Comparison of ENCODE assay signal across 30 mouse cellular contexts in the genomic region with DNA sequence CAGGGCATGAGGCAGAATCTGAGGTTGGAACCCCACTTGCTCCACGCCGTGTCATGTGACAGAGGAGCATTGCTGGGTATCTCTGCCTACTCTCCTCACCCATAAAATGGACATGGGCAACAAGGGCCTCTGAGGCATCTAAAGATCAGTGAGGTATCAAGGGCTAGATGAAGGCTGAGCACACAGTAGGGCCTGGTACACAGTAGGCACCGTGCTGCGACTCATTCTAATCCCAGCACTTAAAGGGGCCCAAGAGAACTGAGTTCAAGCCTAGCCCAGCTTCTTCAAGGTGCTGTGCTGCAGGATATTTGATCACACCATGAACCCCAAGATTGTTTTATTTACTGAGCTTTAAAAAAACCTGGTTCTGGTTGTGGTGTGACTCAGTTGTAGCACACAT.
"Had no signal": no experiment of that assay in that cellular context is flagged by ENCODE, and none has a peak within 500 bp of the region (broad histone marks: within the 10 kb centered on the region; RNA-seq: fewer than 3 reads in every experiment).

No protein-coding gene starts in this region.

- H3K9ac ChIP-seq: limb, embryonic 12.5 days; limb, embryonic 13.5 days; limb, embryonic 15.5 days; liver, embryonic 12.5 days; liver, embryonic 13.5 days; liver, embryonic 14.5 days; liver, embryonic 15.5 days; liver, postnatal 0 days; lung, embryonic 14.5 days; lung, embryonic 15.5 days; midbrain, embryonic 12.5 days; midbrain, embryonic 13.5 days; midbrain, embryonic 15.5 days had no signal

- H3K9me3 ChIP-seq: limb, embryonic 10.5 days; limb, embryonic 12.5 days; limb, embryonic 13.5 days; limb, embryonic 15.5 days; liver, embryonic 12.5 days; liver, embryonic 13.5 days; liver, embryonic 15.5 days; lung, embryonic 15.5 days; midbrain, embryonic 10.5 days; midbrain, embryonic 12.5 days; midbrain, embryonic 13.5 days; midbrain, embryonic 15.5 days had no signal

- H3K36me3 ChIP-seq: liver, embryonic 13.5 days; liver, embryonic 15.5 days; lung, embryonic 15.5 days had no signal

- DNase-seq: left cerebral cortex, postnatal 4 days; liver; liver, embryonic 13.5 days; liver, postnatal 0 days; lung, adult 18-20 months; lung, adult 2 months; lung, embryonic 14.5 days; lung, postnatal 10 days; lung, postnatal 14 days; lung, postnatal 4 days; midbrain, embryonic 14.5 days had no signal

- ATAC-seq: liver, embryonic 12.5 days; liver, postnatal 0 days; midbrain, embryonic 13.5 days; midbrain, embryonic 15.5 days; midbrain, embryonic 16.5 days had no signal

- H3K27ac ChIP-seq: left cerebral cortex, adult 2 months; limb, embryonic 10.5 days; limb, embryonic 12.5 days; limb, embryonic 13.5 days; limb, embryonic 15.5 days; liver, embryonic 12.5 days; liver, embryonic 13.5 days; liver, embryonic 14.5 days; liver, embryonic 15.5 days; lung, embryonic 15.5 days; macrophage; midbrain, embryonic 10.5 days; midbrain, embryonic 12.5 days; midbrain, embryonic 13.5 days; midbrain, embryonic 15.5 days had no signal

- H3K4me2 ChIP-seq: limb, embryonic 12.5 days; limb, embryonic 13.5 days; limb, embryonic 15.5 days; liver, embryonic 11.5 days; liver, embryonic 12.5 days; liver, embryonic 13.5 days; liver, embryonic 15.5 days; lung, embryonic 14.5 days; lung, embryonic 15.5 days; midbrain, embryonic 11.5 days; midbrain, embryonic 12.5 days; midbrain, embryonic 13.5 days; midbrain, embryonic 15.5 days had no signal

- H3K4me3 ChIP-seq: left cerebral cortex, adult 2 months; limb, embryonic 10.5 days; limb, embryonic 12.5 days; limb, embryonic 13.5 days; limb, embryonic 15.5 days; liver, embryonic 12.5 days; liver, embryonic 13.5 days; liver, embryonic 15.5 days; lung, embryonic 15.5 days; megakaryocyte, embryonic 14.5 days; midbrain, embryonic 10.5 days; midbrain, embryonic 12.5 days; midbrain, embryonic 13.5 days; midbrain, embryonic 15.5 days; myocyte had no signal

- H3K27me3 ChIP-seq: limb, embryonic 12.5 days; limb, embryonic 13.5 days; limb, embryonic 15.5 days; liver, embryonic 15.5 days; lung, embryonic 15.5 days; midbrain, embryonic 13.5 days; midbrain, embryonic 15.5 days had no signal
